Mouse (Mus musculus): ENCODE measurements around the gene Snx18. TPM values are rescaled to one million over a fixed set of nuclear protein-coding genes. Genes with fewer than 3 reads are reported as not detected.

The Snx18 gene
- polyA plus RNA-seq, 1 experiment from 2014 or later = 8.3 TPM

GRCm38 (mm10) chr13:113542374-113542773 is 76.0 kb downstream of the Snx18 start:
- Histone ChIP-seq H3K9me3 (replicated peaks) (no peaks in the 10 kb centered on the region), H3K27me3 (no peaks in the 10 kb centered on the region), H3K4me1 (no peaks in the 10 kb centered on the region), H3K9ac (no peak overlapping the region), H3K4me2 (no peak overlapping the region), H3K36me3 (ENCODE audit: poor library complexity, severe bottlenecking) (no peaks in the 10 kb centered on the region), H3K27ac (no peak overlapping the region), H3K4me3 (no peak overlapping the region)
- no peak for ATAC-seq
- WGBS = 91% methylated on average over 6 of the region's 6 CpGs

Other genes starting within 250 kb of the Snx18 start
- not detected in 2 replicates for gene Hspb3, start 45.1 kb upstream of the Snx18 start, polyA plus RNA-seq (2015; fragmentation: Nextera tagmentation; extraction: Ambion mirVana)
- gene Arl15, start 175.9 kb upstream of the Snx18 start, polyA plus RNA-seq (2015; fragmentation: Nextera tagmentation; extraction: Ambion mirVana) = 17.8 and 18.3 TPM in 2 replicates

All from forebrain, embryonic 13.5 days (tissue).